Mouse (Mus musculus) embryonic facial prominence, embryonic 12.5 days (tissue): ENCODE measurements around the gene Gm17490. TPM values are rescaled to one million over a fixed set of nuclear protein-coding genes. Genes with fewer than 3 reads are reported as not detected.
"Not testable (repeated sequence)": the region's sequence is repeated elsewhere in the genome, so short reads cannot be mapped to it uniquely, and the experiment has no call there.

ENCODE experiments used
- ATAC-seq: fragments of 200-750 bp; cut with Nextera tagmentation; 2 replicates; pipeline ENCODE4 v1.8.0; 2017; ENCODE audit not compliant: insufficient number of reproducible peaks, insufficient read depth, low FRiP score, low TSS enrichment
- H3K27ac ChIP-seq: fragments of 300-500 bp; sonication (generic); 2 replicates; pipeline ENCODE4 v1.5.1; 2016; ENCODE audit warnings: mild to moderate bottlenecking
- H3K27me3 ChIP-seq: fragments of 300-500 bp; sonication (generic); 2 replicates; pipeline ENCODE4 v1.6.1; 2016; ENCODE audit warnings: mild to moderate bottlenecking, moderate library complexity
- H3K36me3 ChIP-seq: fragments of 300-500 bp; sonication (generic); 2 replicates; pipeline ENCODE4 v1.6.1; 2016; ENCODE audit warnings: mild to moderate bottlenecking
- H3K4me1 ChIP-seq: fragments of 300-500 bp; sonication (generic); 2 replicates; pipeline ENCODE4 v1.6.1; 2016
- H3K4me2 ChIP-seq: fragments of 300-500 bp; sonication (generic); replicated peaks from 2 replicates; pipeline ENCODE4 v1.6.1; 2016; ENCODE audit warnings: mild to moderate bottlenecking, moderate library complexity
- H3K4me3 ChIP-seq: fragments of 300-500 bp; sonication (generic); 2 replicates; pipeline ENCODE4 v1.5.1; 2016; ENCODE audit warnings: mild to moderate bottlenecking
- H3K9ac ChIP-seq: fragments of 300-500 bp; sonication (generic); 2 replicates; pipeline ENCODE4 v1.6.1; 2016; ENCODE audit warnings: mild to moderate bottlenecking, moderate library complexity
- H3K9me3 ChIP-seq: fragments of 300-500 bp; sonication (generic); 2 replicates; pipeline ENCODE4 v1.6.1; 2016; ENCODE audit warnings: mild to moderate bottlenecking, moderate library complexity
- WGBS: fragments of 180-500 bp; shearing (Covaris S2); methylation state at CpG from one replicate; pipeline ENCODE4 v1.1.7; 2016; 5-methylcytosine and 5-hydroxymethylcytosine counted together
- polyA plus RNA-seq: library from polyadenylated mRNA; unstranded; fragments of >200 nt; fragmentation: Nextera tagmentation; extraction: Ambion mirVana; gene quantifications from 2 replicates; pipeline ENCODE4 v1.2.1, GENCODE M21; 2016

The Gm17490 gene
- polyA plus RNA-seq, 1 experiment from 2014 or later = not detected

GRCm38 (mm10) chr2:11623173-11623572 lies 2.9 kb downstream of the Gm17490 start:
- Histone ChIP-seq H3K27me3 (no peaks in the 10 kb centered on the region), H3K27ac (no peak overlapping the region), H3K4me1 (no peaks in the 10 kb centered on the region), H3K9me3 (no peaks in the 10 kb centered on the region), H3K9ac (no peak overlapping the region), H3K4me2 (no peak overlapping the region), H3K36me3 (no peaks in the 10 kb centered on the region), H3K4me3 (no peak overlapping the region)
- ATAC-seq = no peak
- WGBS = 86% methylated on average over 8 of the region's 8 CpGs

- Histone ChIP-seq H3K27me3 (no peaks in the 10 kb centered on the region), H3K27ac (no peak overlapping the region), H3K9ac (no peak overlapping the region), H3K4me2 (no peak overlapping the region), H3K4me1 (no peaks in the 10 kb centered on the region), H3K4me3 (no peak overlapping the region), H3K36me3 (no peaks in the 10 kb centered on the region), H3K9me3 (no peaks in the 10 kb centered on the region)
- no peak for ATAC-seq
- WGBS = 85% methylated on average over 2 of the region's 2 CpGs
Observed at GRCm38 (mm10) chr2:11619598-11619997, 6.5 kb downstream of the Gm17490 start.

GRCm38 (mm10) chr2:11616846-11617245 lies 9.2 kb downstream of the Gm17490 start:
- Histone ChIP-seq H3K4me3 (no peak overlapping the region), H3K9ac (no peak overlapping the region), H3K36me3 (no peaks in the 10 kb centered on the region), H3K4me1 (no peaks in the 10 kb centered on the region), H3K27me3 (no peaks in the 10 kb centered on the region), H3K9me3 (no peaks in the 10 kb centered on the region), H3K4me2 (no peak overlapping the region), H3K27ac (no peak overlapping the region)
- 91% methylated on average over 9 of the region's 9 CpGs for WGBS
- no peak for ATAC-seq

- not testable (repeated sequence) for ATAC-seq, H3K9ac ChIP-seq, H3K27ac ChIP-seq, H3K4me3 ChIP-seq, H3K36me3 ChIP-seq, H3K4me2 ChIP-seq, H3K27me3 ChIP-seq, H3K4me1 ChIP-seq, H3K9me3 ChIP-seq
- WGBS = 85% methylated on average over 6 of the region's 6 CpGs
Observed at GRCm38 (mm10) chr2:11612939-11613338, 13.1 kb downstream of the Gm17490 start.

GRCm38 (mm10) chr2:11606718-11607117 lies 19.3 kb downstream of the Gm17490 start:
- not testable (repeated sequence) for H3K9me3 ChIP-seq, H3K27me3 ChIP-seq, H3K27ac ChIP-seq, H3K9ac ChIP-seq, H3K4me2 ChIP-seq, ATAC-seq, H3K36me3 ChIP-seq, H3K4me3 ChIP-seq, H3K4me1 ChIP-seq
- 73% methylated on average over 4 of the region's 4 CpGs for WGBS

- Histone ChIP-seq H3K36me3 (peaks cover 9% of the 10 kb centered on the region), H3K4me2 (no peak overlapping the region), H3K27me3 (no peaks in the 10 kb centered on the region), H3K4me3 (no peak overlapping the region), H3K9me3 (no peaks in the 10 kb centered on the region), H3K27ac (no peak overlapping the region), H3K4me1 (peaks cover 7% of the 10 kb centered on the region), H3K9ac (no peak overlapping the region)
- no peak for ATAC-seq
Observed at GRCm38 (mm10) chr2:11604911-11605310, 21.2 kb downstream of the Gm17490 start.

GRCm38 (mm10) chr2:11604053-11604452 lies 22.0 kb downstream of the Gm17490 start, which contains the start of gene Rbm17:
Gene Rbm17, minus strand, starts transcription at chr2:11604153.
- H3K4me2 ChIP-seq = peak within 1 kb of the TSS; percentile 91; the same call in 1 of the 2 replicates
- H3K4me1 ChIP-seq = peaks cover 7% of the 10 kb centered on the region
- H3K4me3 ChIP-seq = peak within 1 kb of the TSS; percentile 95
- H3K36me3 ChIP-seq = peaks cover 15% of the 10 kb centered on the region
- H3K27ac ChIP-seq = peak within 1 kb of the TSS; percentile 70; the same call in 1 of the 2 replicates
- H3K9ac ChIP-seq = peak within 1 kb of the TSS; percentile 99
- no peak for ATAC-seq
- 85% methylated on average over 5 of the region's 5 CpGs for WGBS
- no peaks in the 10 kb centered on the region for H3K27me3 ChIP-seq
- no peaks in the 10 kb centered on the region for H3K9me3 ChIP-seq

- peak overlapping the region; percentile 99 for H3K9ac ChIP-seq
- peaks cover 24% of the 10 kb centered on the region for H3K36me3 ChIP-seq
- H3K4me3 ChIP-seq = peak overlapping the region; percentile 95
- peak overlapping the region; percentile 91 for H3K4me2 ChIP-seq
- peak overlapping the region; percentile 70; the same call in 1 of the 2 replicates for H3K27ac ChIP-seq
- peak; percentile 97 for ATAC-seq
- H3K4me1 ChIP-seq = peaks cover 7% of the 10 kb centered on the region
- no peaks in the 10 kb centered on the region for H3K27me3 ChIP-seq
- H3K9me3 ChIP-seq = no peaks in the 10 kb centered on the region
- under 1% methylated on average over 78 of the region's 78 CpGs for WGBS
Observed at GRCm38 (mm10) chr2:11602506-11603489, 23.3 kb downstream of the Gm17490 start.

GRCm38 (mm10) chr2:11601795-11602194 lies 24.3 kb downstream of the Gm17490 start:
- peaks cover 7% of the 10 kb centered on the region for H3K4me1 ChIP-seq
- H3K36me3 ChIP-seq = peaks cover 34% of the 10 kb centered on the region
- no peak overlapping the region for H3K27ac ChIP-seq
- H3K4me3 ChIP-seq = peak overlapping the region; percentile 95
- H3K9ac ChIP-seq = peak overlapping the region; percentile 99
- ATAC-seq = no peak
- H3K9me3 ChIP-seq = no peaks in the 10 kb centered on the region
- WGBS = 74% methylated on average over 6 of the region's 6 CpGs
- no peaks in the 10 kb centered on the region for H3K27me3 ChIP-seq
- peak overlapping the region; percentile 91 for H3K4me2 ChIP-seq

GRCm38 (mm10) chr2:11597906-11598305 lies 28.2 kb downstream of the Gm17490 start:
- Histone ChIP-seq H3K36me3 (peaks cover 65% of the 10 kb centered on the region), H3K9me3 (no peaks in the 10 kb centered on the region), H3K4me1 (peaks cover 7% of the 10 kb centered on the region), H3K9ac (no peak overlapping the region), H3K4me2 (no peak overlapping the region), H3K27ac (no peak overlapping the region), H3K27me3 (no peaks in the 10 kb centered on the region), H3K4me3 (no peak overlapping the region)
- no peak for ATAC-seq
- 95% methylated on average over 7 of the region's 7 CpGs for WGBS

GRCm38 (mm10) chr2:11596690-11597089 lies 29.4 kb downstream of the Gm17490 start:
- peaks cover 2% of the 10 kb centered on the region for H3K4me1 ChIP-seq
- no peaks in the 10 kb centered on the region for H3K9me3 ChIP-seq
- H3K4me2 ChIP-seq = no peak overlapping the region
- no peak for ATAC-seq
- 86% methylated on average over 2 of the region's 2 CpGs for WGBS
- peaks cover 77% of the 10 kb centered on the region for H3K36me3 ChIP-seq
- no peak overlapping the region for H3K27ac ChIP-seq
- H3K4me3 ChIP-seq = no peak overlapping the region
- no peaks in the 10 kb centered on the region for H3K27me3 ChIP-seq
- H3K9ac ChIP-seq = no peak overlapping the region

- Histone ChIP-seq H3K36me3 (peaks cover 94% of the 10 kb centered on the region), H3K9me3 (no peaks in the 10 kb centered on the region), H3K4me1 (no peaks in the 10 kb centered on the region), H3K4me2 (no peak overlapping the region), H3K27me3 (no peaks in the 10 kb centered on the region), H3K4me3 (no peak overlapping the region), H3K27ac (no peak overlapping the region), H3K9ac (no peak overlapping the region)
- WGBS = 89% methylated on average over 4 of the region's 4 CpGs
- ATAC-seq = no peak
Observed at GRCm38 (mm10) chr2:11587996-11588395, 38.1 kb downstream of the Gm17490 start.
